Mouse (Mus musculus): ENCODE measurements around the gene Coro6. TPM values are rescaled to one million over a fixed set of nuclear protein-coding genes. Genes with fewer than 3 reads are reported as not detected.

The Coro6 gene
- polyA plus RNA-seq, 1 experiment from 2014 or later: 0.31 TPM

GRCm38 (mm10) chr11:77467784-77468183 lies 5.6 kb downstream of the Coro6 start:
- H3K9me3 ChIP-seq: no peaks in the 10 kb centered on the region
- ATAC-seq (ENCODE audit: low read depth): no peak
- H3K36me3 ChIP-seq: peaks cover 28% of the 10 kb centered on the region
- H3K4me1 ChIP-seq (replicated peaks): peaks cover 12% of the 10 kb centered on the region
- H3K9ac ChIP-seq: no peak overlapping the region
- 11% methylated on average over 18 of the region's 20 CpGs for WGBS
- peaks cover 58% of the 10 kb centered on the region for H3K27me3 ChIP-seq
- no peak overlapping the region for H3K4me3 ChIP-seq
- H3K27ac ChIP-seq (replicated peaks): no peak overlapping the region
- H3K4me2 ChIP-seq: 0 out of 2 replicates have a peak overlapping the region, but pooled peaks have one; percentile 7

GRCm38 (mm10) chr11:77468397-77468796 lies 6.2 kb downstream of the Coro6 start:
- WGBS: 79% methylated on average over 9 of the region's 9 CpGs
- no peak for ATAC-seq (ENCODE audit: low read depth)
- Histone ChIP-seq H3K36me3 (peaks cover 34% of the 10 kb centered on the region), H3K27me3 (peaks cover 52% of the 10 kb centered on the region), H3K4me1 (replicated peaks) (peaks cover 10% of the 10 kb centered on the region; the same call in 1 of the 2 replicates), H3K4me3 (no peak overlapping the region), H3K9ac (no peak overlapping the region), H3K27ac (replicated peaks) (no peak overlapping the region), H3K4me2 (no peak overlapping the region), H3K9me3 (no peaks in the 10 kb centered on the region)

GRCm38 (mm10) chr11:77471407-77471806 lies 9.2 kb downstream of the Coro6 start:
- Histone ChIP-seq H3K27ac (replicated peaks) (no peak overlapping the region), H3K4me3 (no peak overlapping the region), H3K9ac (no peak overlapping the region), H3K4me2 (no peak overlapping the region), H3K36me3 (peaks cover 58% of the 10 kb centered on the region), H3K27me3 (peaks cover 22% of the 10 kb centered on the region), H3K9me3 (no peaks in the 10 kb centered on the region), H3K4me1 (replicated peaks) (0 out of 2 replicates have a peak, but pooled peaks cover 10% of the 10 kb centered on the region)
- ATAC-seq (ENCODE audit: low read depth): no peak
- WGBS: 64% methylated on average over 29 of the region's 29 CpGs

GRCm38 (mm10) chr11:77472775-77473174 lies 10.6 kb downstream of the Coro6 start:
- Histone ChIP-seq H3K4me3 (no peak overlapping the region), H3K9ac (no peak overlapping the region), H3K36me3 (peaks cover 68% of the 10 kb centered on the region), H3K4me2 (no peak overlapping the region), H3K4me1 (replicated peaks) (0 out of 2 replicates have a peak, but pooled peaks cover 5% of the 10 kb centered on the region), H3K27me3 (peaks cover 8% of the 10 kb centered on the region), H3K27ac (replicated peaks) (no peak overlapping the region), H3K9me3 (no peaks in the 10 kb centered on the region)
- no peak for ATAC-seq (ENCODE audit: low read depth)
- WGBS: 91% methylated on average over 16 of the region's 16 CpGs

- H3K4me3 ChIP-seq: no peak overlapping the region
- no peak overlapping the region for H3K4me2 ChIP-seq
- H3K4me1 ChIP-seq (replicated peaks): no peaks in the 10 kb centered on the region
- peaks cover 55% of the 10 kb centered on the region for H3K36me3 ChIP-seq
- WGBS: 91% methylated on average over 14 of the region's 14 CpGs
- no peak for ATAC-seq (ENCODE audit: low read depth)
- no peaks in the 10 kb centered on the region for H3K9me3 ChIP-seq
- H3K27me3 ChIP-seq: no peaks in the 10 kb centered on the region
- H3K27ac ChIP-seq (replicated peaks): no peak overlapping the region
- no peak overlapping the region for H3K9ac ChIP-seq
Observed at GRCm38 (mm10) chr11:77476216-77476615, 14.0 kb downstream of the Coro6 start.

- H3K9me3 ChIP-seq: no peaks in the 10 kb centered on the region
- H3K27ac ChIP-seq (replicated peaks): no peak overlapping the region
- 92% methylated on average over 6 of the region's 6 CpGs for WGBS
- no peak overlapping the region for H3K4me3 ChIP-seq
- peaks cover 6% of the 10 kb centered on the region for H3K4me1 ChIP-seq (replicated peaks)
- H3K27me3 ChIP-seq: no peaks in the 10 kb centered on the region
- H3K9ac ChIP-seq: no peak overlapping the region
- H3K4me2 ChIP-seq: no peak overlapping the region
- no peak for ATAC-seq (ENCODE audit: low read depth)
- H3K36me3 ChIP-seq: peaks cover 48% of the 10 kb centered on the region
Observed at GRCm38 (mm10) chr11:77476895-77477294, 14.7 kb downstream of the Coro6 start.

- 51% methylated on average over 3 of the region's 3 CpGs for WGBS
- H3K27me3 ChIP-seq: no peaks in the 10 kb centered on the region
- no peaks in the 10 kb centered on the region for H3K9me3 ChIP-seq
- ATAC-seq (ENCODE audit: low read depth): no peak
- no peak overlapping the region for H3K9ac ChIP-seq
- no peaks in the 10 kb centered on the region for H3K36me3 ChIP-seq
- H3K4me3 ChIP-seq: no peak overlapping the region
- H3K4me1 ChIP-seq (replicated peaks): peaks cover 68% of the 10 kb centered on the region
- H3K27ac ChIP-seq (replicated peaks): no peak overlapping the region
- no peak overlapping the region for H3K4me2 ChIP-seq
Observed at GRCm38 (mm10) chr11:77483043-77483442, 20.8 kb downstream of the Coro6 start.

- ATAC-seq (ENCODE audit: low read depth): no peak
- no peaks in the 10 kb centered on the region for H3K9me3 ChIP-seq
- H3K9ac ChIP-seq: peak overlapping the region; percentile 5; the same call in 1 of the 2 replicates
- 67% methylated on average over 11 of the region's 11 CpGs for WGBS
- H3K4me2 ChIP-seq: no peak overlapping the region
- H3K27me3 ChIP-seq: no peaks in the 10 kb centered on the region
- H3K27ac ChIP-seq (replicated peaks): no peak overlapping the region
- peaks cover 74% of the 10 kb centered on the region for H3K4me1 ChIP-seq (replicated peaks)
- H3K4me3 ChIP-seq: no peak overlapping the region
- H3K36me3 ChIP-seq: no peaks in the 10 kb centered on the region
Observed at GRCm38 (mm10) chr11:77483510-77484255, 21.5 kb downstream of the Coro6 start.

- peaks cover 80% of the 10 kb centered on the region for H3K4me1 ChIP-seq (replicated peaks)
- 30% methylated on average over 6 of the region's 6 CpGs for WGBS
- ATAC-seq (ENCODE audit: low read depth): no peak
- H3K36me3 ChIP-seq: no peaks in the 10 kb centered on the region
- H3K27me3 ChIP-seq: no peaks in the 10 kb centered on the region
- peak overlapping the region; percentile 9; the same call in 1 of the 2 replicates for H3K4me3 ChIP-seq
- H3K4me2 ChIP-seq: peak overlapping the region; percentile 84
- H3K9me3 ChIP-seq: no peaks in the 10 kb centered on the region
- H3K27ac ChIP-seq (replicated peaks): peak overlapping the region; percentile 95
- H3K9ac ChIP-seq: peak overlapping the region; percentile 52; the same call in 1 of the 2 replicates
Observed at GRCm38 (mm10) chr11:77485229-77485628, 23.0 kb downstream of the Coro6 start.

GRCm38 (mm10) chr11:77486798-77487197 lies 24.6 kb downstream of the Coro6 start:
- Histone ChIP-seq H3K9me3 (no peaks in the 10 kb centered on the region), H3K4me3 (peak overlapping the region; percentile 89), H3K4me2 (peak overlapping the region; percentile 84), H3K27ac (replicated peaks) (peak overlapping the region; percentile 95), H3K4me1 (replicated peaks) (peaks cover 89% of the 10 kb centered on the region), H3K9ac (peak overlapping the region; percentile 98), H3K27me3 (no peaks in the 10 kb centered on the region), H3K36me3 (no peaks in the 10 kb centered on the region)
- 34% methylated on average over 5 of the region's 5 CpGs for WGBS
- ATAC-seq (ENCODE audit: low read depth): no peak

- Histone ChIP-seq H3K9ac (peak overlapping the region; percentile 98), H3K4me2 (peak overlapping the region; percentile 84), H3K27ac (replicated peaks) (peak overlapping the region; percentile 95), H3K4me3 (peak overlapping the region; percentile 89), H3K9me3 (no peaks in the 10 kb centered on the region), H3K36me3 (no peaks in the 10 kb centered on the region), H3K4me1 (replicated peaks) (peaks cover 79% of the 10 kb centered on the region), H3K27me3 (no peaks in the 10 kb centered on the region)
- WGBS: 2% methylated on average over 53 of the region's 55 CpGs
- ATAC-seq (ENCODE audit: low read depth): no peak
Observed at GRCm38 (mm10) chr11:77488771-77489581, 26.8 kb downstream of the Coro6 start.

GRCm38 (mm10) chr11:77489591-77490235 lies 27.5 kb downstream of the Coro6 start, which contains the start of gene Ankrd13b:
TSS of gene Ankrd13b (minus strand) at chr11:77489678.
- peak; percentile 63 for ATAC-seq (ENCODE audit: low read depth)
- Histone ChIP-seq H3K9me3 (no peaks in the 10 kb centered on the region), H3K4me3 (peak within 1 kb of the TSS; percentile 89), H3K4me1 (replicated peaks) (peaks cover 79% of the 10 kb centered on the region), H3K27me3 (no peaks in the 10 kb centered on the region), H3K9ac (peak within 1 kb of the TSS; percentile 98), H3K27ac (replicated peaks) (peak within 1 kb of the TSS; percentile 95), H3K36me3 (no peaks in the 10 kb centered on the region), H3K4me2 (peak within 1 kb of the TSS; percentile 84)
- WGBS: under 1% methylated on average over 72 of the region's 87 CpGs
